Mouse (Mus musculus): ENCODE results near the gene Pin1. TPM values are rescaled to one million over a fixed set of nuclear protein-coding genes. Genes with fewer than 3 reads are reported as not detected.
A peak's percentile ranks its signal among the peaks of the same experiment; 100 is the strongest.

Gene Pin1
- total RNA-seq, 2 experiments from 2014 or later = 13.0 to 15.0 TPM

DNA sequence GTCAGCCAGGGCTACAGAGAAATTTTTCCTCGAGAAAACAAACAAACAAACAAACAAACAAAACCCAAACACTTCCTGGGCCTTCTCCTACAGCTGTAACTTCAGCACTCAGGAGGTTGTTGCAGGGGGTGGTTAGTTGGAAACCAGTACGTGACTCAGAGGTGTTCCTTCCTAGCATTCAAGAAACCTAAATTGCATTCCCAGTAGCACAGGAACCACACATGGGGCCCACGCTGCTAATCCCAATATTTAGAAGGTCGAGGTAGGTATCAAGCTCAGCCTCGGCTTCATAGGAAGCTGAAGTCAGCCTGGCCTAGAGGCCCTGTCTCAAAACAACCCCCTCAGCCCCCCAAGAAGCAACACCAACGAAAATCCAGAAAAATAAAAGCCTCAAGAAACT is 10.4 kb upstream of the Pin1 start:
- no peak for DNase-seq
- peak overlapping the region; percentile 94 for H3K27ac ChIP-seq
- intact Hi-C loops (cut with DNase I) = loop anchor here (10.0 kb wide), 3 partner anchors 57 to 257 kb away; partner anchors contain the start of genes Zfp26, Zfp560 and Zfp846
- TF ChIP-seq CTCF (IDR thresholded peaks at IDR 0.05) = no peak
- H3K4me3 ChIP-seq = peak overlapping the region; percentile 90

DNA sequence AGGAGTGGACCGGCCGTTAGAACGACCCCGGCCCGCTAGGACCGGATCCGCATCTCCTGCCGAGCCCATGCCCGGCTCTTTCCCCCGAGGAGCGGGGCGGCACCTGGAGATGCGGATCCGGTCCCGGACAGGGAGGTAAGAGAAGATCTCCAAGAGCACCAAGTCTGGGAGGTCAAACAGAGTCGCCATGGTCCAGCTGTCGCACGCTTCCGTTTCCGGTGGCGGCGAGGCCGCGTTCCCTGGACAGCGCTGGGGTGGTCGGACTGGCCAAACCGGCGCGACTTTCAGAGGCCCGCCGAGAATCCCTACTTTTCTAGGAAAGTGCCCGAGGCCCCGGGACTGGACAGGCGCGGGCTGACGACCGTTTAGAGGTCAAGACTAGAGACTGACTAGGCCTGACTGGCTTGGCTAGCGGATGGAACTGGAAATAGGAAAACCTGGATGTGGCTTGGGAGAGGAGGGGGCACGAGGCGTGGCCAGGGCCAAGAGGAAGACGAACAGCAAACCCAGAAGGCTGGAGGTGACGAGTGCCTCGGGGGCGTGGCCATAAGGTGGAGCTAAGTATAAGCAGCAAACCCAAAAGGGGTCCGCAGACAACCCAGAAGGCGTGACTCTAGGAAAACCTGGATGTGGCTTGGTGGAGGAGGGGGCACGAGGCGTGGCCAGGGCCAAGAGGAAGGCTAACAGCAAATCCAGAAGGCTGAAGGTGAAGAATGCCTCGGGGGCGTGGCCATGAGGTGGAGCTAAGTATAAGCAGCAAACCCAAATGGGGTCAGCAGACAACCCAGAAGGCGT is 9.6 kb upstream of the Pin1 start, which contains the start of gene Ubl5:
Gene Ubl5, plus strand, starts transcription at position 778 of the 795 bp plus-strand sequence.
- intact Hi-C loops (cut with DNase I) = loop anchor here (2.0 to 10.0 kb wide), 4 partner anchors 35 to 257 kb away; partner anchors contain the start of genes Zfp26, Zfp560 and Zfp846
- DNase-seq = peak; percentile 74
- TF ChIP-seq CTCF (IDR thresholded peaks at IDR 0.05) = no peak
- Histone ChIP-seq H3K4me3 (peak within 1 kb of the TSS; percentile 90), H3K27ac (peak within 1 kb of the TSS; percentile 94)

DNA sequence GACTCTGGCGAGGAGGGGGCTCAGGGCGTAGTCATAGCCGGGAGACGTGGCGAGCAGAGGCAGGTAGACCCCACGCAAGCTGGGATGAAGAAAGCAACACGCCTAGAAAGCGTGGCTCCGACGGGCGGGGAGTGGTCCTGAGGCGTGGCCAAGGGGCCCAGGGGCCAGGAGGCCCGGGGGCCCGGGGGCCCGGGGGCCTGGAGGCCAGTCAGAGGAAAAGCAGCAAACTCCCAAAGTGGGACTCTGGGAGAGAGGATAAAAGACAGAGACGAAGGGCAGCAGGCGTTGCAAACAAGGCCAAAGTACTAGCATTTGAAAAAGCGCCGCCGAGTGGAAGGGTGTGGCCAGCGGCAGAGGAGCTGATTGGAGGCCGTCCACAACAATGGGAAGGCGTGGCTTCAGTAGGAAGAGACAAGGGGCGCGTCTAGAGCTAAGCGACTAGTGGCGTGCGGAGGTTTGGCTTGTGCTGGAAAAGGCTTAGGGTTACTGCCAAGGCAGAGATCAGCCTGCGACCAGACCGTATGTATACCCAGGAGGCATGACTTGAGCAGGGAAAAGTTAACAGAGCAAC is 8.9 kb upstream of the Pin1 start:
- TF ChIP-seq CTCF (IDR thresholded peaks at IDR 0.05) = no peak
- peak; percentile 79 for DNase-seq
- intact Hi-C loops (cut with DNase I) = loop anchor here (2.0 to 10.0 kb wide), 4 partner anchors 36 to 258 kb away; partner anchors contain the start of genes Zfp26, Zfp560 and Zfp846
- peak overlapping the region; percentile 90 for H3K4me3 ChIP-seq
- peak overlapping the region; percentile 94 for H3K27ac ChIP-seq

DNA sequence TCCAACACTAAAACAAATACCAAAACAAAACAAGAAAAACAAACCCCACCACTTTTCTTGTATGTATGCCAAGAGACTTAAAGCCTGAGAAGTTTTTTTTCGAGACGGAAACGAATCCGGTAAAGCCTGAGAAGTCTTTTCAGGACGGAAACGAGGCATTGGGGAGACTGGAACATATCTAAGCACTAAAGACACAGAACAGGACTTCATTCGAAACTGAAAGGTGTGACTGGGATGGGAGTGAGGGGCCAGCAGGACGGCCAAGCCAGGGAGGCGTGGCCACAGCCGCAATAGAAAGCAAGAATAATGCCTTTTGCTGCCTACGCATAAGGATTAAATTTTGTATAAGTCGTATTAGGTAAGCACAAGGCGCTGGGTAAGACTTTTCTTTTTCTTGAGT is 8.1 kb upstream of the Pin1 start:
- DNase-seq = no peak
- Histone ChIP-seq H3K27ac (peak overlapping the region; percentile 94), H3K4me3 (peak overlapping the region; percentile 90)
- intact Hi-C loops (cut with DNase I) = loop anchor here (2.0 to 10.0 kb wide), 4 partner anchors 37 to 259 kb away; partner anchors contain the start of genes Zfp26, Zfp560 and Zfp846
- no peak for TF ChIP-seq CTCF (IDR thresholded peaks at IDR 0.05)

DNA sequence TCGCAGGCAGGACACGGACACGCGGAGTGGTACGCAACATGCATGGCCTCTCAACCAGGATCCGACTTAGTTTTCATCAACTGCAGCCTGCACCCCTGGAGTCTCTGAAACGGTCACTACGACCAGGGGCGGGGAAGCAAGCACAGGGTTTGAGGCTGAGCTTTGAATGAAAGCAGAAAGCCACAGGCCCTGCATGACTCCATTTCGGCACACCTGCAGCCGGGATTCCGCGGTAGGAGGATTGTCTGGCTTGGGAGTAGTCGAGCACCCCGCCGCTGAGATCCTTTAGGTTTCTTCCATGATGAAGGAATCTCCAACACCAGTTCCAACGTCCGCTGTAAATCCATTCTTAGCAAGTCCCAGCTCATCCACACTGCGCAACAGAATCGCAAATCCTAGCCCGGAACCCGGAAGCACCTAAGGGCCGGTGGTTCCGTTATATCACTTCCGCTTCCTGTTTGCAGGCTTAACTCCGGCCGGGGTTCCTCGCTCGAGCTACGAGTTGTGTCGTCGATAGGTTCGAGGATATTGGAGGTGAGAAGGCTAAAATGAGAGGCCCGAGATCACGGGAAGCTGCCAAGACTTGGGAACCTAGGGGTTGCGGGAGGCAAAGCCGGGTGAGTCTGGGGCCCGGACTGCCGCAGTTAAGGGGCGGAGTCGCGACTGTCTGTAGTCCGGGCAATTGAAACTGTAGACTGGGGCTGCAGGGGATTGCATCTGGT is 7.4 kb upstream of the Pin1 start, which contains the start of gene Fbxl12:
Gene Fbxl12, minus strand, starts transcription at position 408 of the 722 bp plus-strand sequence.
- Histone ChIP-seq H3K27ac (peak within 1 kb of the TSS; percentile 94), H3K4me3 (peak within 1 kb of the TSS; percentile 90)
- peak; percentile 78 for DNase-seq
- TF ChIP-seq CTCF (IDR thresholded peaks at IDR 0.05) = no peak
- intact Hi-C loops (cut with DNase I) = loop anchor here (10.0 kb wide), 3 partner anchors 60 to 260 kb away; partner anchors contain the start of genes Zfp26, Zfp560 and Zfp846

DNA sequence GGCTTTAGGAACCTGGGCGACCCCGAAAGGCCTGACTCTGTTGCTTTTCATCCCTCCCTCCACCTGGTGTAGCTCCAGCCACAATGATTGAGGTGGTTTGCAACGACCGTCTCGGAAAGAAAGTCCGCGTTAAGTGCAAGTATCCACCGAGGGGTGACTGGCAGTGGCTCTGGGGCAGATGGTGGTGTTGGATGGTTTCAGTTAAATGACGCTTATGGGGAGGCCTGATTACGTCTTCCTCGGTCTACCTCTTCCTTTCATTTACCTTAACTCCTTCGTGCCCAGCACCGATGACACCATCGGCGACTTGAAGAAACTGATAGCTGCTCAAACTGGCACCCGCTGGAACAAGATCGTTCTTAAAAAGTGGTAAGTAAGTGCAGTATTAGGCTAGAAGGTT is 6.8 kb upstream of the Pin1 start:
- no peak for DNase-seq
- Histone ChIP-seq H3K27ac (peak overlapping the region; percentile 94), H3K4me3 (peak overlapping the region; percentile 90)
- intact Hi-C loops (cut with DNase I) = loop anchor here (10.0 kb wide), 3 partner anchors 60 to 260 kb away; partner anchors contain the start of genes Zfp26, Zfp560 and Zfp846
- TF ChIP-seq CTCF (IDR thresholded peaks at IDR 0.05) = no peak

DNA sequence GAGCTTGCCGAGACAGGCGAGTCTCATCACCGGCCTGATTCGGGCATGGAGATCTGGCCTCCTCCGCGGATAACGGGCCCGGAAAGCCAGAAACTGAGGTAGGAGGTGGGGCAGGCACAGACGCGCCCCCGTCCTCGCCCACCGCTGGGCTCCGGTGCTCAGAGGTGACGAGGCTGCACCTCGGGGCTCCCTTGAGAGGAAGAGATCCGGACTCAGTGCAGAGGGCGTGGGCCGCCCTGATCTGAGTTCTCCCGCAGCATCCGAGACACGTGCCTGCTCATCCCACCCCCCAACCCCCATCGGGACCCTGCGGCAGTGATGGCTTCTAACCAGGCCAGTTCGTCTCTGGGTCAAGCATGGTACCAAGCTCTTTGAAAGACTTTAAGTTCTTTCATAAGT is 364 bp downstream of the Pin1 start:
- peak overlapping the region; percentile 91 for H3K27ac ChIP-seq
- no peak for DNase-seq
- peak overlapping the region; percentile 73 for H3K4me3 ChIP-seq
- intact Hi-C loops (cut with DNase I) = no loop called here
- TF ChIP-seq CTCF (IDR thresholded peaks at IDR 0.05) = no peak

DNA sequence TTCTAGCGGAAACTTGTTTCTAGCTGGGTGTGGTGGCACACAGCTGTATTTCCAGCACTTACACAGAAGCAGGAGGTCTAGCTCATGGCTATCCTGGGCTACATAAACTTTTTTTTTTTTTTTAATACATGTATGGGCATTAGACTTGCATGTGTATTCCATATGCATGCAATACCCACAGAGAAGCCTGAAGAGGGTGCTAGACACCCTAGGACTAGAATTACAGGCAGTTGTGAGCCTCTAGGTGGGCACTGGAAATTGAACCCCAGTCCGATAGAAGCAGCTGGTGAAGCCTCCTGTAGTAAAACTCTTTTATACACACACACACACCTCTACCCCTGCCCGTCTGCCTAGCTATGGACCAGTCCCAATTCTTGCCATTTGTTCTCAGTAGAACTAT is 2.0 kb downstream of the Pin1 start:
- H3K27ac ChIP-seq = no peak overlapping the region
- DNase-seq = no peak
- H3K4me3 ChIP-seq = no peak overlapping the region
- no peak for TF ChIP-seq CTCF (IDR thresholded peaks at IDR 0.05)
- intact Hi-C loops (cut with DNase I) = no loop called here

GRCm38 (mm10) chr9:20657546-20657945 is 5.7 kb downstream of the Pin1 start:
- H3K27ac ChIP-seq = peak overlapping the region; percentile 77
- intact Hi-C loops (cut with DNase I) = no loop called here

DNA sequence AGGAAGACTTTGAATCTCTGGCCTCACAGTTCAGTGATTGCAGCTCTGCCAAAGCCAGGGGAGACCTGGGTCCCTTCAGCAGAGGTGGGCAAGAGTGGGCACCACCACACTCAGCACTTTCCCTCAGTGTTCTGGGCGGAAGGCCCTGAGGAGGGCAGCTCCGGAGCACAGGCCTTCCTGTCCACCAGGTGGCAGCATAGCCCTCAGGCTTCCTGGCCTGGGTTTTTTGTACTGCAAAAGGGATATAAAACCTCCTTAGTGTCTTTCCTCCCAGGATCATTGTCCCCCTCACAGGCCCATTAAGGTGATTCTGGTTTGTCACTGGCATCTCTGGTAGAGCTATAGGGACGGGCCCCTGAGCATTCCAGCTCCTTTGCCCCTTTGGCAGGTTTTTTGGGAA is 10.4 kb downstream of the Pin1 start:
- peak; percentile 77 for DNase-seq
- TF ChIP-seq CTCF (IDR thresholded peaks at IDR 0.05) = peak; percentile 94
- no peak overlapping the region for H3K4me3 ChIP-seq
- intact Hi-C loops (cut with DNase I) = loop anchor here (5.0 to 10.0 kb wide), 2 partner anchors 65 to 172 kb away; no protein-coding TSS in a partner anchor
- H3K27ac ChIP-seq = no peak overlapping the region

More at GRCm38 (mm10) chr9:20657546-20657945, 5.7 kb downstream of the Pin1 start:
- no peak overlapping the region for H3K4me3 ChIP-seq
- peak; percentile 81 for DNase-seq
- TF ChIP-seq CTCF (IDR thresholded peaks at IDR 0.05) = no peak

DNA sequence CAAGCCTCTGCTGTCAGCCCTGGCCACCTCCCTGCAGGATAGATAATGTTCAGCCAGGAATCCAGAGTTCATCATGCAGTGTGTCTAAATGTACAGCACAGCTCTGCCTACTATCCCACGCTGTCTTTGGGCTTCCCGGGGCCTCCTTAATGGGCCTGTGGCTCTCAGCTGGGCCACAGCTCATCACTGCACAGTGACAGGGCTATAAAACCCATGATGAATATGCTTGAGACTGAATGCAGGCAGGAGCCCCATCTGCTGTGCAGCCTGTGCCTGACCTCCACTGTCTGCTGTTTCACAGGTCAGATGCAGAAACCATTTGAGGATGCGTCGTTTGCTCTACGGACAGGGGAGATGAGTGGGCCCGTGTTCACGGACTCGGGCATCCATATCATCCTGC is 11.0 kb downstream of the Pin1 start:
- Histone ChIP-seq H3K27ac (no peak overlapping the region), H3K4me3 (no peak overlapping the region)
- DNase-seq = no peak
- TF ChIP-seq CTCF (IDR thresholded peaks at IDR 0.05) = no peak
- intact Hi-C loops (cut with DNase I) = loop anchor here (5.0 to 10.0 kb wide), 2 partner anchors 64 to 172 kb away; no protein-coding TSS in a partner anchor

GRCm38 (mm10) chr9:20663956-20664355 is 12.1 kb downstream of the Pin1 start:
- Histone ChIP-seq H3K27ac (no peak overlapping the region), H3K4me3 (no peak overlapping the region)
- no peak for TF ChIP-seq CTCF (IDR thresholded peaks at IDR 0.05)
- no peak for DNase-seq
- intact Hi-C loops (cut with DNase I) = loop anchor here (5.0 to 10.0 kb wide), 2 partner anchors 63 to 171 kb away; no protein-coding TSS in a partner anchor
